Mouse (Mus musculus) CH12.LX (cell line): ENCODE measurements around the gene Mamdc4.

Experiments used
- CHD2 ChIP-seq: IDR thresholded peaks from 2 replicates; pipeline ENCODE4 v1.6.1; 2011; ENCODE audit warnings: low read length, improper control_type of control experiment
- CTCF ChIP-seq, 2 experiments: IDR thresholded peaks in 1 of 2; conservative IDR thresholded peaks in 1 of 2; 2 replicates each; pipeline ENCODE4 v1.5.1; 2011 to 2012; ENCODE audit warnings: low read depth in 2 of 2, low read length in 2 of 2, improper control_type of control experiment in 1 of 2, inconsistent platforms in 1 of 2, mild to moderate bottlenecking in 1 of 2, moderate library complexity in 1 of 2
- EP300 ChIP-seq: IDR thresholded peaks from 2 replicates; pipeline ENCODE4 v1.6.1; 2011; ENCODE audit warnings: low read length, improper control_type of control experiment
- HCFC1 ChIP-seq: IDR thresholded peaks from 2 replicates; pipeline ENCODE4 v1.6.1; 2012; ENCODE audit warnings: low read depth, mild to moderate bottlenecking, inconsistent platforms, low read length, improper control_type of control experiment
- MAFK ChIP-seq: IDR thresholded peaks from 2 replicates; pipeline ENCODE4 v1.6.1; 2011; ENCODE audit warnings: low read length, improper control_type of control experiment; ENCODE audit not compliant: insufficient replicate concordance
- MEF2A ChIP-seq: IDR thresholded peaks from 2 replicates; pipeline ENCODE4 v1.6.1; 2014; ENCODE audit warnings: low read depth, mild to moderate bottlenecking, inconsistent platforms, low read length, improper control_type of control experiment, borderline replicate concordance
- NRF1 ChIP-seq: IDR thresholded peaks from 2 replicates; pipeline ENCODE4 v1.6.1; 2014; ENCODE audit warnings: low read depth, mild to moderate bottlenecking, inconsistent platforms, low read length, improper control_type of control experiment, moderate library complexity
- POLR2A ChIP-seq: IDR thresholded peaks from 2 replicates; pipeline ENCODE4 v1.6.1; 2011; ENCODE audit warnings: low read depth, mild to moderate bottlenecking, improper control_type of control experiment, low read length
- RCOR1 ChIP-seq: conservative IDR thresholded peaks from 2 replicates; pipeline ENCODE4 v1.6.1; 2012; ENCODE audit warnings: low read depth, mild to moderate bottlenecking, inconsistent platforms, low read length, improper control_type of control experiment

DNA sequence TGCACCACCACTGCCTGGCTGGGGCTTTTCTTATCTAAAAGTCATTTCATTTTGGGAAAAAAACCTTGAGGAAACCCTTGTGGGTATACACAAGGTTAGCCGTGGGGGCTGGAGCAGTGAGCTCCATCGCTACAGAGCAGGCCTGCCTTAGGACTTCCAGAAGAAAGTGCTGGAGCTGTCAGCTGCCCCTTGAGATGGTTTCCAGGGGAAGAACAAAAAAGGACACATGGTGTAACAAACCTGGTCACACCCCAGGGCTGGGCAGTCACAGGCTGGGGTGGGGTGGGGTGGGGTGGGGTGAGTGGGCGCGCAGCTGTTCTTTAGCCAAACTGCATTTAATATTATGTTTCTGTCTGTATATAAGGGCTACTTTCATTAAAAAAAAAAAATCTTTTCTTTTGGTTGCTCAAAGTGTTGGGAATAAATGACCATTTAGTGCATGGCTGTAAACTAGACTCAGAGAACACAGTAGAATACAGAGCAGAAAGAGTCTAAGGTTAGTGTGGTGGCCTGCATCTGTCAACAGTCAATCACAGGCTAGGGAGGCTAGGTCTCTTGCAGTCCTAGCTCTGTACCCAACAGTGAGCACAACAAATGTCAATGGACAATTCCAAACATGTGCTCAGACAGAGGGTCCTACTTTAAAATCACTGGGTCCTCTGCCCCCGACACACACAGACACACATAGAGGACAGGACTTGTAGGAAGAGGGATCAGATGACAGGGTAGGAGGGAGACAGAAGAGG, 22.3 kb upstream of the Mamdc4 start:
- no peak for TF ChIP-seq CTCF (conservative IDR thresholded peaks at IDR 0.05 in 1 of 2, IDR thresholded peaks at IDR 0.05 in 1 of 2; ENCODE audit: low read depth in 2 of 2, low read length in 2 of 2)
- no peak for TF ChIP-seq MAFK
- no peak for TF ChIP-seq HCFC1
- no peak for TF ChIP-seq EP300
- TF ChIP-seq POLR2A, result no peak
- TF ChIP-seq RCOR1, result no peak
- TF ChIP-seq CHD2, result no peak
- TF ChIP-seq MEF2A, result no peak
- no peak for TF ChIP-seq NRF1
